Mouse (Mus musculus) adrenal gland, postnatal 4 days (tissue): ENCODE results near the gene Clybl. TPM values are rescaled to one million over a fixed set of nuclear protein-coding genes. Genes with fewer than 3 reads are reported as not detected.

Source experiments
- DNase-seq, 2 experiments: peaks; one replicate each; pipeline ENCODE4 v3.0.0; 2021 to 2022; ENCODE audit warnings: low spot score in 2 of 2, mixed read lengths in 2 of 2
- total RNA-seq, 2 experiments: library from RNA; stranded (reverse); gene quantifications; 2 replicates each; pipeline ENCODE4 v1.2.3; 2021

The Clybl gene
- total RNA-seq, 2 experiments from 2014 or later, result 42.9 to 48.9 TPM

DNA sequence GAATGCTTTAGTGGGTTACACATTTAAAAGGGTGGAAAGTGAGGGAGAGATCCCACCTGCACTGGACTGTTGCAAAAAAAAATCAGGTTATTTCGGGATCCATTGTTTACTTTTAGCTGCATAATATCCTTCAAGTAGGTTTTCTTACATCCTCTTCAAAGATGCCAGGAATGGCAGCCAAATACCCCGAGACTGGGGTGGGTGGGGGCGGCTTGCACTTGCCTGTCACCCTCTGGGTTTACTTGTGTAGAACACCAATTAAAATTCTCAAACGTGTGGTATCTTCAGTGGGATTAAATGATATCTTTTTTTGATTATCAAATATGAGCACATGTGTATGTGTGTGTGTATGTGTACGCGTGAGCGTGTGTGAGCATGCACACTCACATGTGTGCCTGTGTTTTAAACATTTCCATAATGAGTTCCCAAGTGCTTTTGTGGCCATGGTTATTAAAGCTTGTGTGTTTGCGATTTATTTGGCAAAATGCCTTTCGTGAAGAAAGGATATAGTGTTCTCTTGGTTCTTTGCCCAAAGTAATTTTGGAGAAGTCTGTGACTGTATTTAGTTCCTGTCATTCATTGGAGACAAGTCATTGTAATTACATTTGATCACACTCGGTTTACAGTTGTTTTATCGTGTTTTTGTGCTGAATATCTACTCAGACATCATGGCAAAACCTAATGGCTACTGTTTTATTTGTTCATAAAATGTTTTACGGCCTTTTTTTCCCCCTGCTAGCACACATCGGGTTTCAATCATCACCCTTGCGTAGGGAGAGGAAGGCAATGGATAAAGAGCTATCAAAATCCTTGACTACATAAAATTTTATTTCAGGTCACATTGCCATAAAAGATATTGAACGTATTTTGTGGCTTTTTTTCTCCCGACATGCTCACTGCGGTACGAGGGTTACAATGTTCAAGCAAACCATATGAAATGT is 65.7 kb downstream of the Clybl start:
- no peak for DNase-seq

DNA sequence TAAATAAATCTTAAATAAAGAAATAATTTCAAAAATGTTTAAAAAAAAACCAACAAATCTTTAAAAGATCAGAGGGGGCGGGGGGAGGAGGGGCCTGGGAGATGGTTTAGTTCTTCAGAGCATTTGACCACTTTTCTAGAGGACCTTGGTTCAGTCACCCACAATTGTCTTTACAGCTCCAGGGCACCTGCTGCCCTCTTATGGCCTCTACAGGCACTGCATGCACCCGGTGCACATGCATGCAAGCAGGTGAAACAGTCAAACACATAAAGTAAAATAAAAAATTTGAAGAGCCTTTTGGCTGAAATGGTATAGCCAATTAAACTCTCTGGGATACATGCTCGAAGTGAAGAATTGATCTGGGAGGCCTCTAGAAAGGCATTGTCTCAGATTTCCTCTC is 67.6 kb downstream of the Clybl start:
- DNase-seq, result no peak

DNA sequence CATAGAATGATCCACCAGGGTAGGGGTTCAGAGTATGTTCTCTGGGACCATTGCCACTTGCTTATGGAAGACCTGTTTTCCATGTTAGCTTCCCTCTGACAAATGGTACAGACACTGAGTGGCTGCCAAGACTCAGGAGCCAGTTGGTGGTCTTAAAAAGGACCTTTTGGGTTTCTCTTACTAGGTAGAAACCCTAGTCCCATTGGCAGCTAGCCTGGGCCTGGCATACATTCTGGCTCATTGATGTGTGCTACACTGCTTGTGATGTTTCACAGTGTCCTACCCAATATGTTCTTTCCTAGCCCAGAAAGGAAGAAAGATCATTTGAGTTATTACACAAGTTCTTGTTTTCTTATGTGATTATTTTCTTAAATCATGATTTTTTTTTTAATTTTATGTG is 69.8 kb downstream of the Clybl start:
- no peak for DNase-seq

DNA sequence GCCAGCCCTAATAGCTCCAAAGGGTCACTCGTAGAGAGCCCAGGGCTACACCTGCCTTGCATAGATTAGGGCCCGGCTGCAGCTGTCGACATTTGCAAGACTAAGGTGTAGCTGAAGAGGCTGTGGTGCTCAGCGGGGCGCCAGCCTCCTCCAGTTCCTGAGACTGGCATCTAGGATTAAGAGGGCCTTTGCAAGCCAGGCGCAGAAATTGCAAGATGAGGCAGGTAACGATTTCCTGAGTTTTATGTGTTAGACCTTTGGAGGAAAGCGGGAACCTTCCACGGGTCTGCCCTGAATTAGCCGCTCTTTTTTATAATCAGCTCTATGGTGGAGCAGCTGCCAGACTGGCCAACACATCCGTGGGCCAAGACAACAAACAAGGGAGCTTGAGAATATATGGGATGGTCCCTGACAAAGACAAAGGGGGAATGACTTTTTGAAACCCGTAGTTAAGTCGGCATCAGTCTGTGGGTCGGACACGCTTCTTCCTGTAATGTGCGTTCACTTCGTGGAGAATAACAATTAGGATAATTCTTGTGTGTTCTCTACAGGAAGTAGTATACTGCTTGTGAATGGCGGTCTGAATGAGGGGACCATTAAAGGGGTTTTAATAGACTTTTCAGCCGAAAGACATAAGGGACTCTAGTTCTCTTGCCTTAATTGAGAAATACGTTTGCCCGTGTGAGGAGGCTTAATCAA is 74.2 kb downstream of the Clybl start:
- DNase-seq, result no peak

DNA sequence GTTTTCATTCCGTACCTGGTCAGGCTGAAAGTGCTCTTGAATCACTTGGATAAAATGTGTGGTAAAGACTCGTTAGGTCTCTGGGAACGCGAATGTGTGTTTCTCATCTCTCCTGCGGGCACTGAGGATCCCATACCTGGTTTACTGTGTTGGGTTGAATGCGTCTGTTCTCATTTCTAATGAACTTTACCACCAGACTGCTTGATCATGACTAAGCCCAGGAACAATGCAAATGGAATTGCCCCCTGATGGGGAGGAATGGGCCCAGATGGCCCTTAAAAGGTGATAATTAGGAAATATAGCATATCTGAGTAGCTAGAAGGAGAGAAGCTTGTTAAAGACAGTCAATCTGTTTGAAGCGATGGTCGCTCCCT is 74.7 kb downstream of the Clybl start:
- no peak for DNase-seq

DNA sequence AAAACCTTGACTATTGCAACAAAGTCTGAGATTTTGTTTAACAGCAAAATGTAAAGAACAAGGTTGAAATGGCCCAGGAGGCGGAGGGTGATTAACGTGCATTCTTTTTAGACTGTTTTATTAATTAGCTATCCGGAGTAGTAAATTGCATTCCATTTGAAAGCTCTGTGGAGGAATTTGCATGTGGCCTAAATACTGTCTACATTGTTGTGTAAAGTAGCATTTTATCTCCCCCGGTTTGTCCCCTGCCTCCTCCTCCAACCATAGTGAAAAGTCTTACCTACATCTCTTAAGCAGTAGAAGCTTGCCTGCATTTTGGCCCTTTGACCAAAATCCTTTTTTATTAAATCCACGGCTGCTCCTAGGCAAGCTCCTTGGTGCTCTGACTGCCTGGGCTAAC is 76.8 kb downstream of the Clybl start:
- no peak for DNase-seq

DNA sequence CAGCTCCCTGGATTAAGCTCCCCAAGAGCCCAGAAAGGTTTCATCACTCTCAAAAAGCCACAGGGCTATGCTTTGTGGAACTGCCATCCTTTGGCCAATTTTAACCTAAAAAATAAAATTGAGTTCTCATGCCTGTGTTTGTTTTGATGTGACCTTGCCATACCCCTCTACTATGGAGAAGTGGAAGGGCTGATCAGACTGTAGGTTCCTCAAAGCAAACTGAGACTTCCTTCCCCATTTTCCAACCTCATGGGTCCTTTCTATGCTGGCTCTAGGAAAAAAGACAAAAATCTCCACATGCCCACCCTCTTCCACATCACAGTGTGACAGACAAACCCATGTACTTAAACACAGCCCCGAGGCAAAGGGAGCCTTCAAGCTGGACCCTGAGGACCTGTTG is 79.7 kb downstream of the Clybl start:
- DNase-seq, result no peak

DNA sequence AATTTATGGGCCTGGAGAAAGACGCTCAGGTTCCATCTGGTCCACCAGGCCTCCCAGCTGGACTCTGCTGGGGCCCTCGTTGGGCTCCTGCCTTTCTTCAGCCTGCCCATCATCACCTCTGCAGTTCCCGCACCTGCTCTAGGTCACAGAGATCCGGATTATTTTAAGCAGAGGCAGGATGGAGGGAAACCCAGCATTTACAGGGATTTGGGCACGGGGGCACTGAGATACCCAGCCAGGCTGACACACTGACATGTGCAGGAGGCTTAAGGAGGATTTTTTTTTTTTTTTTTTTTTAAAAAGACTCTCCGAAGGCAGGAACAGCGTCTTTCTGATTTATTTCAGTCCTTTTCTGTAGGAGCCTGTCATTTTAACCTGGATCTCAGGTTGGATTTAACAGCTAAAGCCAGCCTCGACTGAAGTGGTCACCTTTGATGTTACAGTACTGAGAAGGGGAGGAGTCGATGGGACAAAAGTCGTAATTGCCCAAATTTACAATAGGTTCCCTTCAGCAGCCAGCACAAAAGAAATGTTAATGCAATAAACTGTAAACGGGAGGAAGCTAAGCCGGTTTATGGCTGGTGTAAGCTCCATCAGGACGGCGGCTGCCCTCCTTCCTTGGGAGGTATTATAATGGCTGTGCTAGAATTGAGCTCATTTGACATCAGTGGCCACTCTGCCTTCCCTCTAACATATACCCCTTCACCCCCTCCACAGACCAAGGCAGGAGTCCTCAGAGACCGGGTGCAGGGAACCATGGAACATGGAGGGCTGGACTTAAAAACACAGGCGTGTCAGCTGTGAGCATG is 81.6 kb downstream of the Clybl start:
- DNase-seq, result no peak

DNA sequence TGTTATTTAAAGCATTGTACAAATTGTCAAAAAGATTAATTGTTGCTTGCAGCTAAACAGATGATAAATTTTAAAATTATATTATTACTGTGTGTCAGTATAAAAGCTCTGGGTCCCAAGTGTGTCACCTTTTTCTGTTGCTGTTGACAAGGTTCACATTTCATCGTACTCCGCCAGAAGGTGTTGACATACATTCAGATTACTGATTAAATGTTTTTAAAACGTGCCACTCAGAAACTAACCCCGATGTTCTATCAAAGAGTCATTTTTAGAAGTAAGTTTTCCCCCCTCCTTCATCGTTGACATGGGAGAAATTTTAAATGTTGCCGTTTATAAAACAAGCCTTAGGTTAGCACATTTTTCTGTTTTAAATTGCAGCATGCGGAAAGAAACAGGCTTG is 83.7 kb downstream of the Clybl start:
- no peak for DNase-seq

DNA sequence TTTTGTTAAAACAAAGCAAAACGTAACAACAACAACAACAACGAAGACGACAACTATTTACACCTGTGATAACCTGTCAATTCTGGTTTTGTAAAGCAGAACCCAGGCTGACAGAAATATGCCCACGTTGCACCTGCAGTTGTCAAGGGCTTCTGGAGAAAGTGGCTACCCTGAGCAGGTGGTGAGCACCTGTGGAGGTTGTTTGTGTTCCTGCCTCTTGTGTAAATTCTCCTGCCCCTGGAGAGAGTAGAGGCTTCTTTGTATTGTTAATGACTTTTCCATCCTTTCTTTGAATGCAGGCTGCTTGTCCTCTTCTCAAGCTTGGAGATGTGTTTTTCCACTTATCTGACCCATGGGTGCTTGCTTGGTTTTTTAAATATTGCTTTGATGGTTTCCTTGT is 86.1 kb downstream of the Clybl start:
- DNase-seq, result no peak

DNA sequence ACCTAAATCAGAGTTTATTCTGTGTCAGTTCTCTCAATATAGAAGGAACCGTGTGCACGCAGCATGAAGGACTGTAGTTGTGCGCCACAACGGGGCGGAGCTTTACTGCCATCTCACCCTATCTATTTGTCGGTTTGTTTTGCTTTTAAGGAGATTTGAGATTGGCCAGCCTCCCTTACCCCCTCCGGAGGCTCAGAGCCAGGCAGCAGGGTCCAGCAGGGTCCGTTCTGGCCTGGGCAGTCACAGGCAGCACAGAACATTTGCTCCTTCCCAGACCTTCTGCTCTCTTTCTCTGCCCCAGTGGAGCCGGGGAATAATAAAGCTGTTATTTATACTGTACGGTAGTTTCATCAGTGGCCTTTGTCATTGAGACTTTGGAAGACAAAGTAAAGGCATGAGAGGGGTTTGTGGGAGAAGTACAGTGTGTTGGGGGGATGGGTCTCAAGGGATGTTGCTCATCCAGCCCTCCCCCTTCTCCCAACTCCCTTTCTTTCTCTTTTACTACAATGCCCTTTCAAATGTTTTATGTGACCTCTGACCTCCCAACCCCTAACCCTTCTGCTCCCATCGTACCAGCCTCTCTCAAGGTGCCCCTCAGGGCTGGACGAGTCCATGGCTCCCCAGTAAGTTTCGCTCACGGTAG is 89.7 kb downstream of the Clybl start:
- no peak for DNase-seq

DNA sequence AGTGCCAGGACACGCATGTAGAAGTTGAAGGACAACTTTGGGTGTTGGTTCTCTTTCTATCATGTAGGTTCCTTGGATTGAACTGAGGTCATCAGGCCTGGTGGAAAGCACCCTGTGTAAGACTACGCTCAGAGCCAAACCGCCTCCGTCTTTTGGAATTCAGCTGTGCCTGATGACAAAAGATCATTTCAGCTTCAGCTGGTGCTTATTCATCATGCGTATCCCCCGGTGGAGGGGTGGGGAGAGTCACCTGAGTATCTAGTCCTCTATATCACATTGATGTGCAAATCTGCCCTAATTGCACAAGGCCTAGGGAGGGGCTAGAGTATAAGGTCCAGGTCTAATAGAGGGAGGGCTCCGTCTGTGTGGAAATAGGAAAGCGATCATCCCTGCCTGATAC is 95.6 kb downstream of the Clybl start:
- DNase-seq, result no peak

DNA sequence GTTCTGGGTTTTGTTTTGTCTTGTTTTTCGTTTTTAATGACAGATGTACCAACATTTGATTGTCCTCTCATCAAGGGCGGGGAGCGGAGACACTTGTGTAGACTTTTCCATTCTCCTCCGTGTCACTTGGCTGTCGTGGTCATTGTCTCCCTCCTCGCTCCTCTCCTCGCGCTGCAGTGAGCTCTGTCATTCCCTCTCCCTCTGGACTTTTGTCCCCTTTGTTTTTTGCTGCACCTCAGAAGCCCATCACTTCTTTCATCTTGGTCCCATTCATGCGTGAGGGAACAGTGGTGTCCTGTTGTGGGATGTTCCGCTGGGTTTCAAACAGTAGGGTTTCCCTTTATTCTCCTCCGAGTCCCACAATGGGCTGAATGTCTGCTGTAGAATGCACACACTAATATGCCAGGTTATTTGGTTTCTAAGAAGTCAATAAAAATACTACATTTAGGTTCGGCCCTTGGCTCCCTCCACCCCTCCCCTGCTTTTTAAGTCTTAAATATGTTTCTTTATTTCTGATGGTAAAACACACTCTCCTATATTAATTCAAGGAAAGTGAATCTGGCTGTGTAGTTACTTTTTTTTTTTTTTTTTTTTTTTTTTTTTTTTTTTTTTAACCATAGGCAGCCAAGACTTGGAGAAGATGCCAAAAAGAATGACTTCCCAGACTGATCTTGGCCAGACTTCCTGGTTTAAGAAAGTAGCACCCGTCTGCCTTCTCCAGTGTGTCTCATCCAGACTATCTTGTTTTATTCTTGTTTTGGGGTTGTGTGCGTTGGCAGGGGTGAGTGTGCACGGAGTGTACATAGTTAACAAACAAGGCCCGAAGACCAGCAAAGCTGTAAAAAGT is 98.2 kb downstream of the Clybl start:
- DNase-seq, result no peak

DNA sequence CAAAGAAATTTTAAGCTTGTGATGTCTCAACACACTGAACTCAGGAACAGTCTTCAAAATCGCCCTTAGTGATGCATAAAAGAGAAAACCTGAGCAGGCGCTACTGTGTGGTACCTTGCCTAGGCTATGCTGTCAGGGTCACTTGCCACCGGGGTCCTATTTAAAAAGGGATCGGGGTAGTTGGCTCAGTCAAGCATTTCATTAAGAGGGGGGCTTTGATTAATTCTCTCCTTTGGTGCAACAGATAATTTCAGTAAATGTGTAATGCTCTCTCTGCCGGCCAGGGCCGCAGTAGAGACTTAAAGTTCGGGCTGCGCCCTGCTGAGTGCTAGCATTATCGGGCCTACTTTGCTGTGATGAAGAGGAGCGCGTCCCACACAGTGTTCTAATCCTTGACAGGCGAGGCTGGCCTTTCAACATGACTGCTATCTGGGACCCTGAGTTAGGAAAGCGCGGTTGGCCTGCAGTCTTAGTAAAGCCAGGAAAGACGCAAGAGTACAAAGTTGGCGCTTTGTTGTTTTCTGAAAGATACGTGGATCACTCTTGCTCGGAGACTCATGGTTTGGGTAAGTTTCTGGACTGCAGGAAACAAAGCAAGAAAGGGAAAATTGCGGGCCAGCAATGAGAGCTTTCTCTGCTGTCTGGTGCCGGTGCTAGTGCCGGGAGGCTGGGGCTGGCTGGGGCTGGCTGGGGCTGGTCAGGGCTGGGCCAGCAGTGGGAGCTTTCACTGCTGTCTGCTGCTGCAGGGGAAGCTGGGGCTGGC is 99.0 kb downstream of the Clybl start:
- no peak for DNase-seq

DNA sequence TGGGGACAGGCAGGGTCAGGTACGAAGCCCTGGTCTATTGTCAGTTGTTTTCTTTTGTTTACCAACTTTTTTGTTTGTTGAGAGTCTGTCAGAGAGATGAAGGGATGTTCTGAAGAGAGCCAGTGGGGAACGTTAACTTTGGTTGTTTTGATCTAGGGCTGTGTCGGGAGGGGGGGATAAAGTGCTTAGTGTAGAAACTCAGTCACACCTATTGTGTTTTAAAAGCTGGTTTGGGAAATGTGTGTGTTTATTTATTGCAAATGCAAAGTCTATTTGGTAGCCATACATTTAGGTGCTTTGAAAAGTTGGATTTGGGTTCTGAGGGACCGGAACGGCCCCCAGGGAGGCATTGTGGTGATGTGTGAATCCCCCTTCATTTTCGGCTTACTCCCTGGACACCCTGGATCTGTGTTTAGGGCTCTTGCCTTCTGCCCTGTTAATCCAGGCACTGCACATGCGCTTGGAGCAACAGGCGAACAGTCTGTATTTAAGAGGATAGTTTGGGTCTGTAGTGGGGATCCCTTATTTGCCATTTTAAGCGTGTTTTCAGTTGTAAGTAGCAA is 99.6 kb downstream of the Clybl start:
- no peak for DNase-seq

DNA sequence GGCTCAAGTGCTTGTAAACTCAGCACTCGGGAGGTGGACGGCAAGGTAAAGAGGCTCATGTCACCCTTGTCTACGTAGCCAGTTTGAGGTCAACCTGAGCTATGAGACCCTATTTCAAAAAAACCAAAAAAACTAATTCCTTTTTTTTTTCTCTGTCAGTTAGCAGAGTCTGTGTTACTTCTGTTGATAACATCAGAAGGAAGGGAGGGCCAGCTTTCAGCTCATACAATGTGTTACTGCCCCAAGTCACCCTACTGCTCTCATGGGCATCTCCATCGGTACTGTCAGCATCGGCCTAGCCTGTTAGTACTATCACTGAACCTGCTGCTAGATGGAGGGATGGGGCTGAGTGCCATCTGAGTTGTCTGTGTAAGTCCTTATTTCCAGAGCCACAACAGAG is 102.5 kb downstream of the Clybl start:
- no peak for DNase-seq

DNA sequence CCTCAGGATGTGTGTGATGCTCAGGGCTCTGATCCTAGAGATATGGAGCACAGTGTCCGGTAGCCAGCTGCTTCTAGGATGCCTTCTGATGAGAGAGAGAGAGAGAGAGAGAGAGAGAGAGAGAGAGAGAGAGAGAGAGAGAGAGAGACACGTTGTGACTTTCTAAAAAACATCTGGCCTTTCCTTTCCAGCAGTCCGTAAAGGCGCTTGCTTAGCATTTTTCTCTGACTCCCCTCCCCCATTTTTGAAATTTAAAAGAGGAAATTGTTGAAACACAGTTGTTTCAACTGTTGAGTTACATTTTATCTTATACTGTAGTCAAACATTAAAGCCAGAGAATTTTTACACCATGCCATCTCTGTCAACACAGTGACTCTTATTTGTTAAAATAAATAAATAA is 114.9 kb downstream of the Clybl start:
- DNase-seq, result no peak

DNA sequence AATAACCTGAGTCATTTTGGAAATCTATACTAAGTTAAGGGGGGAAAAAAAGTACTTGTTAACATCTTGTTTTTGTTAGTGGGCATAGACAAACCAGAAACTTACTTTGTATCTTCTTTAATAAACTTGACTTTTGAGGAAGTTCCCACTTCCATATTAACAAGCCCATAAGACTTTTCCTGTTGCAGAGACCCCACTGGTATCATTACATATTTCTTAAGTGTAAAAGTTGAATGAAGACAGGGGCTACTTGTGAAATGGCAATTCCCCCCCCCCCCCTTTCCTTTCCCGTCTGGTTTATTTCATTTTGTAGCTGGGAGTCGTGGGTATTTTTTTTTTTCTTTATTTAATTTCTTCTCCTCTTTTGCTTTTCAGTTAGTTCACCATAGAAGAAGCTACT is 115.4 kb downstream of the Clybl start:
- no peak for DNase-seq

DNA sequence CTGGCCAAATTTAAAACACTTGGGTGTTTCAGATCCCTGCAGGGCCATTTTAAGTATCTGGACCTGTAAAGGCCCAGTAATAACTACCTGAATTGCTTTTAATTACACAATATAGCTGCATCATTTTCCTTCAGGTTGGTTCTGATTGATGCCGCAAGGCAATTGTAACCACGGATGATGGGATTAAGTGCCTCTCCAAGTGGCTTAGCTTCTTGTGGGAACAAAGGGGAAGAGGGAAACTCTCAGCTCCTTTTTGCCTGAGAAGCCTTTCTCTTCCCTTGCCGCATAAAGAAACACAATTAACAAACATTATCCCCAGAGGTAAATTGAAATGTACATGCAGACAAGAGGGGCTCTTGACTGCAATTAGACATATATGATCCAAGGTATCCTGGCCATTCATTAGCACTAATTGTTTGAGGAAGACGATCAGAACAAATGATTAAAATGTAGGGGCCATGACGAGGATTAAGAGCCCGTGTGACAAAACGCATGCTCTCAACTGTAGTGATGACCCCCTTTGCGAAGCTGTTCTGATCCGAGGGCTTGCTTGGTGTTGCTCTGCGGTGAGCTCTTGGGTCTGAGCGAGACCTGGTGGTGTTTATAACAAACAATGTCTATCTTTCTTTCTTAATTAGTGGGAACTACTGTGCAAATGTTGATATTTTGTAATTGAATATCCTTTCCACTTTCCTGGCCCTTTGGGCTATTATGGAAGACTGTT is 116.0 kb downstream of the Clybl start:
- DNase-seq, result no peak
